ENCODE assay signal across 27 mouse cellular contexts in the genomic region with DNA sequence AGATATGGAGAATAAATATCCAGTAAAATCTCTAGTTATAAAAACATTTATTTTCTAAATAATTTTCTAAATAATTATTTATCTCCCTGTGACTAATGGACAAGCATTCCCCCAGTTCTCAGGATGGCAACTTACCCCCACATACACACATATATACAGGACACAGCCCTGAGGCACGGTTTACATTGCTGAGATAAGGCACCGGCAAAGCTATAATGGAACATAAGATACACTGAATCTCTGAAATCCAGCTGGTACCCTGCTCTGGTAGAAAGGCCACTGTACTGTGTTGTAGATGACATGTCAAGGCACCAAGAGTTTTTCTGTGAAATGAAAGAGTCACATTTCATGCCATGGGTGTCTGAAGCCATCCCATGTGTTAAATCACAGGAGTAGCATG. TPM values are rescaled to one million over a fixed set of nuclear protein-coding genes. Genes with fewer than 3 reads are reported as not detected.
A peak's percentile ranks its signal among the peaks of the same experiment; 100 is the strongest.
DNase-seq lines count a peak whose midpoint lies in the region; ATAC-seq and TF ChIP-seq lines count a peak whose summit lies in the region.
"Had no signal": no experiment of that assay in that cellular context is flagged by ENCODE, and none has a peak within 500 bp of the region (broad histone marks: within the 10 kb centered on the region; RNA-seq: fewer than 3 reads in every experiment).

No protein-coding gene starts in this region.

- WGBS in liver, embryonic 12.5 days (ENCODE audit: insufficient replicate concordance), result 38% methylated on average over 2 of the region's 2 CpGs
- WGBS in liver, postnatal 0 days (ENCODE audit: insufficient replicate concordance), result 58% methylated on average over 2 of the region's 2 CpGs
- WGBS in midbrain, embryonic 12.5 days, result 71% methylated on average over 2 of the region's 2 CpGs
- WGBS in midbrain, embryonic 16.5 days, result 70% methylated on average over 2 of the region's 2 CpGs

- H3K4me3 ChIP-seq in liver, embryonic 12.5 days, result no peak overlapping the region
- no peak overlapping the region for H3K4me3 ChIP-seq in liver, postnatal 0 days (ENCODE audit: low read depth, low read length)
- peak overlapping the region; percentile 14; the same call in 1 of the 2 replicates for H3K4me3 ChIP-seq in midbrain, embryonic 12.5 days
- no peak overlapping the region for H3K4me3 ChIP-seq in midbrain, embryonic 16.5 days (ENCODE audit: low read depth, low read length)
- H3K4me3 ChIP-seq: embryonic facial prominence, embryonic 10.5 days; forebrain, embryonic 15.5 days; heart, embryonic 10.5 days had no signal

- H3K4me2 ChIP-seq in liver, embryonic 12.5 days, result no peak overlapping the region
- no peak overlapping the region for H3K4me2 ChIP-seq in liver, postnatal 0 days (ENCODE audit: low read depth, low read length)
- H3K4me2 ChIP-seq in midbrain, embryonic 12.5 days (replicated peaks), result peak overlapping the region; percentile 23
- H3K4me2 ChIP-seq in midbrain, embryonic 16.5 days (ENCODE audit: low read length), result peak overlapping the region; percentile 4; the same call in 1 of the 2 replicates
- H3K4me2 ChIP-seq: forebrain, embryonic 15.5 days had no signal

- no peak for TF ChIP-seq CTCF in liver, postnatal 0 days (IDR thresholded peaks at IDR 0.05; ENCODE audit: low read depth)

- no peak for TF ChIP-seq EP300 in liver, postnatal 0 days (IDR thresholded peaks at IDR 0.05; ENCODE audit: low read depth)

- H3K9ac ChIP-seq in liver, embryonic 12.5 days, result no peak overlapping the region
- no peak overlapping the region for H3K9ac ChIP-seq in liver, postnatal 0 days (replicated peaks)
- H3K9ac ChIP-seq in midbrain, embryonic 12.5 days (replicated peaks), result no peak overlapping the region; the same call in 1 of the 2 replicates
- H3K9ac ChIP-seq in midbrain, embryonic 16.5 days (ENCODE audit: low read depth, low read length), result no peak overlapping the region
- H3K9ac ChIP-seq: forebrain, embryonic 15.5 days had no signal

- peaks cover 66% of the 10 kb centered on the region for H3K27me3 ChIP-seq in liver, embryonic 12.5 days (replicated peaks)
- H3K27me3 ChIP-seq in liver, postnatal 0 days (ENCODE audit: insufficient read depth, low read length), result peaks cover 33% of the 10 kb centered on the region
- H3K27me3 ChIP-seq in midbrain, embryonic 12.5 days, result peaks cover 64% of the 10 kb centered on the region
- H3K27me3 ChIP-seq in midbrain, embryonic 16.5 days (ENCODE audit: control insufficient read depth, insufficient read depth, low read depth, low read length), result peaks cover 19% of the 10 kb centered on the region

- intact Hi-C loops in heart, postnatal 36 days (cut with DNase I), result no loop called here

- DNase-seq in heart, adult 11 months, result peak; percentile 54
- no peak for DNase-seq in heart, postnatal 36 days
- DNase-seq in liver, postnatal 0 days, result no peak
- DNase-seq in left cerebral cortex, adult 18-20 months (ENCODE audit: low spot score in 2 of 2), result no peak
- DNase-seq in adrenal gland, postnatal 25 days, result no peak
- DNase-seq: adrenal gland, postnatal 14 days; cerebellum, adult 18-20 months; cerebellum, adult 9-11 months; cerebellum, postnatal 36 days; gastrocnemius, postnatal 36 days; heart, adult 18-20 months; heart, postnatal 10 days had no signal

- no peaks in the 10 kb centered on the region for H3K36me3 ChIP-seq in liver, embryonic 12.5 days
- H3K36me3 ChIP-seq in liver, postnatal 0 days (replicated peaks; ENCODE audit: insufficient read depth, low read length), result no peaks in the 10 kb centered on the region
- H3K36me3 ChIP-seq in midbrain, embryonic 12.5 days, result no peaks in the 10 kb centered on the region
- no peaks in the 10 kb centered on the region for H3K36me3 ChIP-seq in midbrain, embryonic 16.5 days (ENCODE audit: control insufficient read depth, insufficient read depth, low read length)
- H3K36me3 ChIP-seq: embryonic facial prominence, embryonic 10.5 days; forebrain, embryonic 15.5 days; heart, embryonic 10.5 days had no signal

- ATAC-seq in liver, embryonic 12.5 days, result peak; percentile 55
- no peak for ATAC-seq in liver, postnatal 0 days
- ATAC-seq in midbrain, embryonic 12.5 days (ENCODE audit: low FRiP score, low read depth), result no peak
- ATAC-seq in midbrain, embryonic 16.5 days, result no peak
- ATAC-seq: activated CD4-positive, CD25-positive, alpha-beta regulatory T cell, adult 4 months; forebrain, embryonic 15.5 days; hindbrain, embryonic 16.5 days had no signal

- no peak overlapping the region for H3K27ac ChIP-seq in liver, embryonic 12.5 days
- H3K27ac ChIP-seq in liver, postnatal 0 days (ENCODE audit: low read depth), result no peak overlapping the region
- H3K27ac ChIP-seq in midbrain, embryonic 12.5 days (replicated peaks), result no peak overlapping the region
- H3K27ac ChIP-seq in midbrain, embryonic 16.5 days (ENCODE audit: low read length), result no peak overlapping the region
- H3K27ac ChIP-seq: embryonic facial prominence, embryonic 10.5 days; forebrain, embryonic 15.5 days; heart, embryonic 10.5 days had no signal

- peaks cover 11% of the 10 kb centered on the region; the same call in 1 of the 2 replicates for H3K4me1 ChIP-seq in liver, embryonic 12.5 days
- H3K4me1 ChIP-seq in liver, postnatal 0 days (ENCODE audit: insufficient read depth), result 0 out of 2 replicates have a peak, but pooled peaks cover 2% of the 10 kb centered on the region
- peaks cover 6% of the 10 kb centered on the region; the same call in 1 of the 2 replicates for H3K4me1 ChIP-seq in midbrain, embryonic 12.5 days
- peaks cover 3% of the 10 kb centered on the region; the same call in 1 of the 2 replicates for H3K4me1 ChIP-seq in midbrain, embryonic 16.5 days (ENCODE audit: control insufficient read depth, insufficient read depth, low read length)

- no peaks in the 10 kb centered on the region for H3K9me3 ChIP-seq in liver, embryonic 12.5 days (replicated peaks)
- no peaks in the 10 kb centered on the region for H3K9me3 ChIP-seq in liver, postnatal 0 days (ENCODE audit: low read length)
- H3K9me3 ChIP-seq in midbrain, embryonic 12.5 days, result no peaks in the 10 kb centered on the region
- H3K9me3 ChIP-seq in midbrain, embryonic 16.5 days (replicated peaks; ENCODE audit: control insufficient read depth, low read length, poor library complexity, severe bottlenecking), result no peaks in the 10 kb centered on the region
- H3K9me3 ChIP-seq: embryonic facial prominence, embryonic 10.5 days; forebrain, embryonic 15.5 days; heart, embryonic 10.5 days had no signal

RNA-seq across cellular contexts. Expression of gene En2, which starts 39.2 kb away (rescaled TPM):
- not detected for total RNA-seq in heart, postnatal 36 days (2021)
- not detected in 2 replicates for polyA plus RNA-seq in liver, embryonic 12.5 days (2016; fragmentation: Nextera tagmentation; extraction: Ambion mirVana)
- polyA plus RNA-seq in liver, postnatal 0 days (2015; fragmentation: Nextera tagmentation; extraction: Ambion mirVana), result not detected in 2 replicates
- 1.5 and 2.1 TPM in 2 replicates for polyA plus RNA-seq in midbrain, embryonic 12.5 days (2016; fragmentation: Nextera tagmentation; extraction: Ambion mirVana)
- polyA plus RNA-seq in midbrain, embryonic 16.5 days (2015; fragmentation: Nextera tagmentation; extraction: Ambion mirVana), result 0.55 and 0.72 TPM in 2 replicates
- under 1 TPM; 0.23 to 0.35 TPM for total RNA-seq in left cerebral cortex, adult 18-20 months (2021)
- total RNA-seq in adrenal gland, postnatal 25 days (2021), result 0.24 TPM in 2 replicates
- total RNA-seq: hematopoietic stem cell, adult 5-6 weeks; MEL had no signal
- polyA plus RNA-seq: activated CD4-positive, CD25-positive, alpha-beta regulatory T cell, adult 4 months; C2C12; embryonic facial prominence, embryonic 10.5 days; embryonic facial prominence, embryonic 14.5 days; forebrain, embryonic 15.5 days; heart, embryonic 10.5 days; heart, embryonic 14.5 days had no signal

RNA-seq across cellular contexts. Expression of gene Cnpy1, which starts 40.9 kb away (rescaled TPM):
- not detected for total RNA-seq in heart, postnatal 36 days (2021)
- polyA plus RNA-seq in liver, embryonic 12.5 days (2016; fragmentation: Nextera tagmentation; extraction: Ambion mirVana), result not detected in 2 replicates
- not detected in 2 replicates for polyA plus RNA-seq in liver, postnatal 0 days (2015; fragmentation: Nextera tagmentation; extraction: Ambion mirVana)
- 96.7 and 148 TPM in 2 replicates for polyA plus RNA-seq in midbrain, embryonic 12.5 days (2016; fragmentation: Nextera tagmentation; extraction: Ambion mirVana)
- 34.3 and 34.5 TPM in 2 replicates for polyA plus RNA-seq in midbrain, embryonic 16.5 days (2015; fragmentation: Nextera tagmentation; extraction: Ambion mirVana)
- total RNA-seq in left cerebral cortex, adult 18-20 months (2021), result under 1 TPM in 1 of 2 experiments, not detected in 1; 0.19 TPM
- not detected in 2 replicates for total RNA-seq in adrenal gland, postnatal 25 days (2021)
- total RNA-seq: adrenal gland, adult 18-20 months; gastrocnemius, adult 8-10 months; gastrocnemius, postnatal 36 days; heart, adult 18-20 months; heart, postnatal 10 days; hematopoietic stem cell, adult 5-6 weeks; MEL had no signal
- polyA plus RNA-seq: activated CD4-positive, CD25-positive, alpha-beta regulatory T cell, adult 4 months; C2C12; heart, embryonic 14.5 days had no signal

Comparison
In these comparisons a context has a peak if more than half of its experiments do, and no peak if none do; other contexts are left out.
1. H3K4me2 ChIP-seq: peak in midbrain, embryonic 12.5 days (single experiment) and midbrain, embryonic 16.5 days (single experiment); none in liver, embryonic 12.5 days (single experiment) and liver, postnatal 0 days (single experiment).
2. RNA of gene Cnpy1, which starts 40.9 kb away (polyA plus RNA-seq): 96.7 to 148 TPM in midbrain, embryonic 12.5 days and 34.3 to 34.5 TPM in midbrain, embryonic 16.5 days; not detected in liver, embryonic 12.5 days and not detected in liver, postnatal 0 days; every median in the first group is over 10 times any median in the second.